Mouse (Mus musculus) liver, embryonic 12.5 days (tissue): ENCODE measurements at regions not wholly inside any gene's neighbourhood (a gene's known extent, or its start where the extent isn't known, plus 50 kb on each side); places are given as distances from the start of the nearest gene placed in this dataset.

Source experiments
- ATAC-seq: fragments of 200-750 bp; cut with Nextera tagmentation; 2 replicates; pipeline ENCODE4 v1.8.0; 2017; ENCODE audit warnings: moderate number of reproducible peaks, mild to moderate bottlenecking, moderate library complexity
- H3K27ac ChIP-seq: fragments of 300-500 bp; sonication (generic); 2 replicates; pipeline ENCODE4 v1.5.1; 2016; ENCODE audit warnings: mild to moderate bottlenecking
- H3K27me3 ChIP-seq: fragments of 300-500 bp; sonication (generic); replicated peaks from 2 replicates; pipeline ENCODE4 v1.6.1; 2016; ENCODE audit warnings: mild to moderate bottlenecking, moderate library complexity
- H3K36me3 ChIP-seq: fragments of 300-500 bp; sonication (generic); 2 replicates; pipeline ENCODE4 v1.6.1; 2016; ENCODE audit warnings: mild to moderate bottlenecking, moderate library complexity
- H3K4me1 ChIP-seq: fragments of 300-500 bp; sonication (generic); 2 replicates; pipeline ENCODE4 v1.6.1; 2016
- H3K4me2 ChIP-seq: fragments of 300-500 bp; sonication (generic); 2 replicates; pipeline ENCODE4 v1.6.1; 2016; ENCODE audit warnings: mild to moderate bottlenecking, moderate library complexity
- H3K4me3 ChIP-seq: fragments of 300-500 bp; sonication (generic); 2 replicates; pipeline ENCODE4 v1.5.1; 2016; ENCODE audit warnings: mild to moderate bottlenecking, moderate library complexity
- H3K9ac ChIP-seq: fragments of 300-500 bp; sonication (generic); 2 replicates; pipeline ENCODE4 v1.6.1; 2016; ENCODE audit warnings: mild to moderate bottlenecking, moderate library complexity
- H3K9me3 ChIP-seq: fragments of 300-500 bp; sonication (generic); replicated peaks from 2 replicates; pipeline ENCODE4 v1.6.1; 2016; ENCODE audit warnings: mild to moderate bottlenecking, moderate library complexity
- WGBS: fragments of 180-500 bp; shearing (Covaris S2); methylation state at CpG from one replicate; pipeline ENCODE4 v1.1.7; 2016; ENCODE audit not compliant: insufficient replicate concordance; 5-methylcytosine and 5-hydroxymethylcytosine counted together

GRCm38 (mm10) chr16:74796303-74796653 lies 384.7 kb upstream of the Robo2 start:
- H3K27ac ChIP-seq, result no peak overlapping the region
- WGBS, result 66% methylated on average over 2 of the region's 2 CpGs
- H3K4me1 ChIP-seq, result no peaks in the 10 kb centered on the region
- H3K9ac ChIP-seq, result no peak overlapping the region
- no peak overlapping the region for H3K4me3 ChIP-seq
- no peaks in the 10 kb centered on the region for H3K36me3 ChIP-seq
- H3K27me3 ChIP-seq, result no peaks in the 10 kb centered on the region
- H3K9me3 ChIP-seq, result no peaks in the 10 kb centered on the region
- no peak for ATAC-seq
- H3K4me2 ChIP-seq, result no peak overlapping the region

- 54% methylated on average over 5 of the region's 5 CpGs for WGBS
- Histone ChIP-seq H3K27me3 (no peaks in the 10 kb centered on the region), H3K36me3 (no peaks in the 10 kb centered on the region), H3K9me3 (no peaks in the 10 kb centered on the region), H3K4me3 (no peak overlapping the region), H3K9ac (no peak overlapping the region), H3K4me2 (no peak overlapping the region), H3K4me1 (no peaks in the 10 kb centered on the region), H3K27ac (no peak overlapping the region)
- no peak for ATAC-seq
Observed at GRCm38 (mm10) chr16:74795360-74796302, 384.0 kb upstream of the Robo2 start.

DNA sequence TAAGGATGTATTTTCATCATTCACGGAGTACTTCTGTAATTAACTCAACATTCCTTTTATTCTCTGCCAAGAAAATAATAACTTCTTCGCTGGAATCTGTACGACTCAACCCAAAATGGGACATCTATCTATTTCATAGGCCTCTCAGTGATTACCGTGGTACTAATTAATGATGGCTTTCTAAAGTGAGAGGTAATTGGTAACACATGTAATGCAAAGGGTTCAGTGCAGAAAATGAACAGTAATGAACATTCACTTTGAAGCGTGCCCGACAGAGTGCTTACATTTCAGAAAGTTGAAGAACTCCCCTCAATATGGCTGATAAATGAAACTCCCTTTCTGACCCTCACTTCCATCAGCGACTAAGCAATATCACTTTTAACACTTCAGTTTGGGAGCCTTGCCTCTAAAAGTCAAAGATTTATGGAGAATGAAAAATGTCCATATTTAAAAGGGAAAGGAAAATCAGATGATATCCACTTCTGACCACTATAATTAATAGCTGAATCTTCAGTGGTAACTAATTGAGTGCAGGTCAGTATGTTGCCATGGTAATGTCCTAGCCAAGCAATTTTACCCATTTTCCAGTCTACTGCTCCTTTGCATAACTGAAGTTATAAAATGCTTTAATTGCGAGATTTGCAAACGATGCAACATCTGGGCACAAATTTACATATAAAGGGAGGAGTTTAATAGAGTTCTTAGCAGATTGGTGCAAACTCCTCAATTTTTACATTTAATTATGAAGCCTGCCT lies 373.9 kb upstream of the Robo2 start:
- no peaks in the 10 kb centered on the region for H3K4me1 ChIP-seq
- no peak overlapping the region for H3K4me2 ChIP-seq
- no peaks in the 10 kb centered on the region for H3K27me3 ChIP-seq
- no peak for ATAC-seq
- no peaks in the 10 kb centered on the region for H3K36me3 ChIP-seq
- WGBS, result 72% methylated on average over 9 of the region's 9 CpGs
- H3K9ac ChIP-seq, result no peak overlapping the region
- no peak overlapping the region for H3K4me3 ChIP-seq
- H3K9me3 ChIP-seq, result no peaks in the 10 kb centered on the region
- H3K27ac ChIP-seq, result no peak overlapping the region

DNA sequence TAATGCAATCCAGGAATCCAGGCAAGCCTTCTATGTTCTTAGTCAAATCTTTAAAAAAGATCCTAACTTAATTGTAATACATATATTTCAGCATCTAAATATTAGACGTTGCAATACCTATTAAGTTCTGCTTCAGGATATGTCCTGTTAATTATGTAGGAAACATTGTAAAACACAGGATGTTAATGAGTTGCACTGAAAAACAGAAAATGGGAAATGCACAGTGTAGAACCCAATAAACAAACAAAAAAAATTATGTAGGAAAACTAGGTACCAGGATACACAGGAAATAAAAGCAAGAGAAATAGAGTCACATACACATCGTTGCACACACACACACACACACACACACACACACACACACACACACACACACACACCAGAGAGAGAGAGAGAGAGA lies 368.8 kb upstream of the Robo2 start:
- Histone ChIP-seq H3K9me3 (no peaks in the 10 kb centered on the region), H3K4me2 (no peak overlapping the region), H3K4me3 (no peak overlapping the region), H3K27me3 (no peaks in the 10 kb centered on the region), H3K9ac (no peak overlapping the region), H3K36me3 (no peaks in the 10 kb centered on the region), H3K4me1 (no peaks in the 10 kb centered on the region), H3K27ac (no peak overlapping the region)
- 61% methylated on average over 2 of the region's 2 CpGs for WGBS
- ATAC-seq, result no peak

DNA sequence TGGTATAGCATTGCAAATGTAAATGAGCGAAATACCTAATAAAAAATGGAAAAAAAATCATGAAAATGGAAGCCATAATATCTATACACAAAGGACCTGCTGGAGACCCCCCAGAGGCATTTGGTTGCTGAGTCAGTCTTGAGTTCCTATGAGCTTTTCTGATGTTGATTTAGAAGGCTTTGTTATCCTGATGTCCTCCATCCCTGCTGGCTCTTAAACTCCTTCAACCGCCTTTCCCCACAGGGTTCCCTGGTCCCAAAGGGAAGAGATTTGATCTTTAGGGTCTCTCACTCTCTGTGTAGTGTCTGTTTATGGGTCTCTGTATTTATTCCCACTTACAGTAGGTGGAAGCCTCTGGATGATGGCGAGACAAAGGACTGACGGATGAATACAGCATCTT lies 356.6 kb upstream of the Robo2 start:
- Histone ChIP-seq H3K4me1 (no peaks in the 10 kb centered on the region), H3K9ac (no peak overlapping the region), H3K4me2 (no peak overlapping the region), H3K4me3 (no peak overlapping the region), H3K27me3 (no peaks in the 10 kb centered on the region), H3K9me3 (no peaks in the 10 kb centered on the region), H3K27ac (no peak overlapping the region), H3K36me3 (no peaks in the 10 kb centered on the region)
- WGBS, result 66% methylated on average over 4 of the region's 4 CpGs
- ATAC-seq, result no peak

- no peak overlapping the region for H3K9ac ChIP-seq
- WGBS, result 72% methylated on average over 6 of the region's 6 CpGs
- no peak for ATAC-seq
- no peaks in the 10 kb centered on the region for H3K36me3 ChIP-seq
- no peak overlapping the region for H3K4me3 ChIP-seq
- no peaks in the 10 kb centered on the region for H3K9me3 ChIP-seq
- no peak overlapping the region for H3K4me2 ChIP-seq
- H3K27me3 ChIP-seq, result no peaks in the 10 kb centered on the region
- H3K4me1 ChIP-seq, result no peaks in the 10 kb centered on the region
- no peak overlapping the region for H3K27ac ChIP-seq
Observed at GRCm38 (mm10) chr16:74756720-74757345, 345.2 kb upstream of the Robo2 start.

- Histone ChIP-seq H3K36me3 (no peaks in the 10 kb centered on the region), H3K27ac (no peak overlapping the region), H3K4me3 (no peak overlapping the region), H3K9me3 (no peaks in the 10 kb centered on the region), H3K9ac (no peak overlapping the region), H3K4me2 (no peak overlapping the region), H3K27me3 (no peaks in the 10 kb centered on the region), H3K4me1 (no peaks in the 10 kb centered on the region)
- ATAC-seq, result peak; percentile 62
- 20% methylated on average over 3 of the region's 3 CpGs for WGBS
Observed at GRCm38 (mm10) chr16:74750900-74751299, 339.3 kb upstream of the Robo2 start.

- no peaks in the 10 kb centered on the region for H3K4me1 ChIP-seq
- H3K9ac ChIP-seq, result no peak overlapping the region
- ATAC-seq, result no peak; the same call in 1 of the 2 replicates
- H3K4me2 ChIP-seq, result no peak overlapping the region
- no peaks in the 10 kb centered on the region for H3K27me3 ChIP-seq
- no peaks in the 10 kb centered on the region for H3K9me3 ChIP-seq
- H3K36me3 ChIP-seq, result no peaks in the 10 kb centered on the region
- no peak overlapping the region for H3K27ac ChIP-seq
- no peak overlapping the region for H3K4me3 ChIP-seq
Observed at GRCm38 (mm10) chr16:74749006-74749405, 337.4 kb upstream of the Robo2 start.

DNA sequence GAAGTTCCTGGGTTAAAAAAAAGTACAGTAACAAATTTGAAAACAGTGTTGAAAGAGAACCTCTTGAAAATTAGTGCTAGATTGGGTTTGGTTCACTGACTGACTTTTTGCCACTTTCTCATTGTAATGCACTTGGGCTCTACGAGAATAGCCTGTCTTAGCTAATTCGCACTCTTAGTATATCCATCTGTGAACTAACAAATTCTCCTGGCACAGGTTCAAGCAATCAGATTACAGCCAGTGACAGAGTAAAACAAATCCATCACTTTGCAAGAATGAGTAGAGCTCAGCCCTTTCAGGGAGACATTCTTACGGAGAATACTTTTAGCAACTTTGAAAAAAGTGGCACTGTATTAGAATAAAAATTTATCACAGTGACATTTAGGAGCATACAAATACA lies 331.9 kb upstream of the Robo2 start:
- Histone ChIP-seq H3K4me3 (no peak overlapping the region), H3K4me2 (no peak overlapping the region), H3K36me3 (no peaks in the 10 kb centered on the region), H3K4me1 (no peaks in the 10 kb centered on the region), H3K27me3 (no peaks in the 10 kb centered on the region), H3K9me3 (no peaks in the 10 kb centered on the region), H3K9ac (no peak overlapping the region), H3K27ac (no peak overlapping the region)
- 72% methylated on average over 3 of the region's 3 CpGs for WGBS
- ATAC-seq, result no peak

DNA sequence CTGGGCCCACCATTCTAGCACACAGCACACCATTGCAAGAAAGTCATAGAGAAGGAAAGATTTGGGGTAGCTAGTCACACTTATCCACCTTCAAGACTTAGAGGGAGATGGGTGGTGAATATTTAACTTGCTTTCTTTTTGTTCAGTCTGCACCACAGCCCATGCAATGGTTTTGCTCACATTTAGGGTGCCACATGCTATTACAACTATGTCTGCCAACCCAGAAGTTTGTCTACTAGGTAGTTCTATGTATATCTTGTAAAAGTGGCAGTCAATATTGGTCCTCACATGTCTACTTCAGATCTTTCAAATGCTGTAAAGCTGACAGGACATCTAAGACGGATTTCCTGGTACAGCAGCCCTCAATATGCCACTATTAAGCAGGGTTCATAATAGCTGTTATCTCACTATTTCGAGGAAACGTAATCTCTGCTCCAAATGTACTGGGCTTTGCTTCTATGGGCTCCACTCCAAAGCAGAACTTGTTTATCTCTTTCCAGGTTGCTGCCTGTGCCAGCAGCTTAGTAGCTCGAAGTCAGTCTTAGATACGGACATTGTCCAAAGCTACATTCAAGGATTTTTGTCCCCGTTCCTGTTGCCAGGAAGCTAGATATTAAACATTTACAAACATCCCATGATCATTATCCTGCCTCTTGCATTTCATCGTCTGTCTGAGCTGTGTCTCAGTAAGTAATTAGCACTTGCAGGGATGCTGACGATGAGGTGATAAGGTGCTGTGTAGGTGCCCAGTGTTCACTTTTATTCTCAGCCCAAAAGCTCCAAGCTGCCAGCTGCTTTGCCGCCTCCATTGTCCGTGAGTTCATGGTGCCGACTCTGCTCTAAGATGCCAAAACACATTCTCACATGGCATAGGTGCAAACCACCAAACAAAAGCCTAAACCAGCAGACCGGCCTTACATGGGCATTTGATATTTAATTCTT lies 327.8 kb upstream of the Robo2 start:
- Histone ChIP-seq H3K27ac (no peak overlapping the region), H3K4me1 (no peaks in the 10 kb centered on the region), H3K4me2 (no peak overlapping the region), H3K9ac (no peak overlapping the region), H3K9me3 (no peaks in the 10 kb centered on the region), H3K4me3 (no peak overlapping the region), H3K36me3 (no peaks in the 10 kb centered on the region), H3K27me3 (no peaks in the 10 kb centered on the region)
- 66% methylated on average over 12 of the region's 12 CpGs for WGBS
- ATAC-seq, result no peak

GRCm38 (mm10) chr16:74732940-74733776 lies 321.5 kb upstream of the Robo2 start:
- Histone ChIP-seq H3K4me2 (no peak overlapping the region), H3K9ac (no peak overlapping the region), H3K27me3 (no peaks in the 10 kb centered on the region), H3K36me3 (no peaks in the 10 kb centered on the region), H3K27ac (no peak overlapping the region), H3K4me3 (no peak overlapping the region), H3K9me3 (no peaks in the 10 kb centered on the region), H3K4me1 (no peaks in the 10 kb centered on the region)
- ATAC-seq, result no peak
- WGBS, result 63% methylated on average over 9 of the region's 9 CpGs
